Mouse (Mus musculus): Measurements from ENCODE around the gene Pkd1.

DNA sequence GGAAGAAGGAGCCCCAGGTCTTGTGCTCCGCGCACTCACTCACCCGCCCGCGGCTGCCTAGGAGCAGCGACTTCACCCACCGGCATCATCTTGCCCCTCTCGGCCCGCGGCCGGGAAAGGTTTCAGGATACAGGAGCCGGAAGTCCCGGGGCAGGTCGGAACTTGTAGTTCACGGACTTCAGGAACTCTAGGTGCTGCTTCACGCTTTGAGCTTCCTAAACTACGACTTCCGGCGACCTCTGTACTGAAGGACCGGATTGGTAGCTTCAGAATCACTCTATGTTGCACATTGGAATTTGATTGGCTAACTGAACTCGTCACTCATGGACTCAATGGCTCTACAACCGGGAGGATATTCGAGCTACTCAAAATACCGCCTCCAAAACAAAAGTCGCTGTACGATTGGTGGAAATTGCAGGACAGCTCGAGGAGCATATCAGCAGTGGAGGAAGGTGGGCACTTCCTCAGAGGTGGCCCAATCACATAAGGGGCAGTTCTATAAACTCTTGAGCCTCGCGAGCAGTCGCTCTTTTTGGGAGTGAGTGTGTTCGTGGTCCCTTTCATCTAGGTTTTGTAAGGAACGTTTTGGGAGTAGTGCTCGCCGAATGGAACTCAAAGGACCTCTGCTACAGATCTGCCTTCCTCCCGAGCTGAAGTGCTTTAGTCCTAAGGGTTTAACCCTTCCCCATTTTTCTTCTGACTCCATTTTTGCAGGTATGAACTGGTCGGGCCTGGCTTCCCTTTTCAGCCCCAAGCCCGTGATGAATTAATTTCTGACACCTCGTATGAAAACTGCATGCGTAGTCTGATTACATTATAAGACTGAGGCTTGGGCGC, 21.7 kb upstream of the Pkd1 start, which contains the start of gene Traf7:
- TF ChIP-seq CTCF (IDR thresholded peaks at IDR 0.05; ENCODE audit: extremely low read depth, insufficient read depth, low read length) (no peak), POLR2A (IDR thresholded peaks at IDR 0.05; ENCODE audit: extremely low read depth, insufficient read depth, low read length) (peak; percentile 100)

Data from cortical plate, adult 2 months (tissue).